Mouse (Mus musculus): Measurements from ENCODE around the gene Stx2.

- TF ChIP-seq POLR2A (IDR thresholded peaks at IDR 0.05; ENCODE audit: insufficient read length, low read depth) (no peak), MAX (IDR thresholded peaks at IDR 0.05; ENCODE audit: low read depth) (no peak), REST (IDR thresholded peaks at IDR 0.05; ENCODE audit: insufficient read depth, insufficient read length) (no peak), E2F4 (IDR thresholded peaks at IDR 0.05; ENCODE audit: insufficient read depth) (no peak), TCF3 (IDR thresholded peaks at IDR 0.05; ENCODE audit: insufficient read length, low read depth) (no peak), POLR2AphosphoS2 (IDR thresholded peaks at IDR 0.05; ENCODE audit: insufficient read length, low read depth) (peak; percentile 61), MYOD1 (IDR thresholded peaks at IDR 0.05; ENCODE audit: control insufficient read depth in 1 of 3, insufficient read length in 2 of 3, low read depth in 2 of 3) (no peak), TCF12 (IDR thresholded peaks at IDR 0.05; ENCODE audit: insufficient read depth, poor library complexity, severe bottlenecking) (no peak)
Measured at GRCm38 (mm10) chr5:129026171-129026570, 17.8 kb upstream of the Stx2 start.

Measured in myocyte (in vitro differentiated cells).